Mouse (Mus musculus) testis, postnatal 10 days (tissue): ENCODE results near the gene Hist1h4d.

ENCODE experiments used
- DNase-seq: peaks from one replicate; pipeline ENCODE4 v3.0.0; 2021; ENCODE audit warnings: low spot score

The Hist1h4d gene

DNA sequence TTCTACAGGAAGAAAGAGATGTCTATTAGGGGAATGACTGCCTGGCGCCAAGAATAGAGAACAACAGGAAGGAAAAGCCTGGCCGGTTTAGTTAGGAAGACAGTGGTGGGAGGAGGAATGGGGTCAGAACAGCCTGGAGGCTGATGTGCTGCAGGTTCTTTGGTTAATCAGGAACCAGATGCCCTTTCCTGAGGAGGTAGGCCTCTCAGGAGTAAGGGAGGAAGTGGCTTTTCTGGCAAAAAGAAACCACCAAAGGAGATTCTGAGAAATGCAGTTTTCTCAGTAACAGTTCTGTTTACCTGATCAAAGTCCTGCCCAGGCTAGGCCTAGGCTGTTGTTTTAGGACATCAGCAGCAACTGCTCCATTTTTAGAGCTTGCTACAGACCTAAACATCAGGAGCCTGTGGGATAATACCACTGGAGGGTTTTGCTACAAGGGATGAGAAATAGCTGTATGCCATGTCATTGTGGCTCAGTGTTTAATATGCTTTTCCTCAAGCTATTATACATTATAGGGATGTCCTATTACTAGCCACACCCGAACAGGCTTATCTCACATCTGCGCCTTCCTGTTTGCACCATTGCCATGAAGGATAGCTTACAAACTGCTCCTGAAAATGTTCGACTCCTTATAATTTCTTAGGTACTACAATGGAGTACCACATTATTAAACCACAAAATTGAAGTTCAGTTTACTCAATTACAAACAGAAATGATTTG is 11.8 kb downstream of the Hist1h4d start:
- no peak for DNase-seq

DNA sequence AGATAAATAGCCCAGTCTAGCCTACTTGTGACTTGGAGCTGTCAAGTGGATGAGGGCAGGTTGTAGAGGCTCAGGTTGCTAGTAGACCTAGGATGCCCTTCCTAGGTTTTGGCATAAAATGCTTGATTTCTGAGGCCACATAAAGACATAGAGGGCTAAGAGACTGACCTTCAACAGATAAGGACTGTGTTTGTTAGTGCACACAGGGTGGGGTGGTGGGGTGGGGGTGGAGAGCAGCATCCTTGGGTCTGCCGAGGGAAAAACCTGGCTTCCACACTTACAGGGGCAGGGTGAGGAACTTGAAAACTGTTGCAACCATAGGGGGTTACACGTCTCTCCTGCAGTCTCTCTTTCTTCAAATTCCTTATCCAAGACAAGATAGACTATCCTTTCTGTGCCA is 13.8 kb downstream of the Hist1h4d start:
- DNase-seq: no peak

DNA sequence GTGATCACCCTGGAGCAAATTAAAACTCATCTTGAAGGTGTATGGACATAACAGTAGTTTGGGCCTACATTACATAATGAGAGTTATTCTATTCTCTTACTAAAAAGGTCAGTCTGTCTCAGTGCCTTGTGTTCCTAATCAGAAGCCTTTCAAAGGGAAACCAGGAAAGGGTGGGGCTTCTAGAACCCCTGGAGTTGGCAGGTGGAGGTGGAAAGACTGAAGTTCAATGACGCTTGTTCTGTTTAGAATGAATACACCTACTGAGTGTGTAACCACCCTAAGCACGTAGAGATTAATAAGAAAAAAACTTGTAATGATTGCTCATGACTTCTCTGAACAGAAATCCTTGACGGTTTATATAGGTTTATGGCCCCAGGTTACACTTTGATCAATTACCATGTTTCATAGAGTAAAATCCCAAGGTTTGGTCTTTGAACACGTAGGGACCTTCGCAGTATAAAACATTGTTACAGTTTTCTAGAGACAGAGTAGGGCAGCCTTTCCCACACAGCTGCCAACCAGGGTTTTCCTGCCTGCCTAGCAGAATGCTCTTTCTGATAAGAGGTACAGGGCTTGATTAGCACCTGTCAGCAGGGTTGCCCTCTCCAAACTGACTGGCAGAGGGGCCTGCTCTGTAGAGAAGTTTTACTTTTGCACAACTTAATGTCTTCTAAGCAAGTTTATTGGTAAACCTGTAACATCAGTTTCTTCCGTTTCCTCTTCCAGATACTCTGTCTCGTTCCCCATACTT is 14.4 kb downstream of the Hist1h4d start:
- DNase-seq: no peak

GRCm38 (mm10) chr13:23597957-23598356 is 16.6 kb downstream of the Hist1h4d start:
- peak; percentile 89 for DNase-seq

DNA sequence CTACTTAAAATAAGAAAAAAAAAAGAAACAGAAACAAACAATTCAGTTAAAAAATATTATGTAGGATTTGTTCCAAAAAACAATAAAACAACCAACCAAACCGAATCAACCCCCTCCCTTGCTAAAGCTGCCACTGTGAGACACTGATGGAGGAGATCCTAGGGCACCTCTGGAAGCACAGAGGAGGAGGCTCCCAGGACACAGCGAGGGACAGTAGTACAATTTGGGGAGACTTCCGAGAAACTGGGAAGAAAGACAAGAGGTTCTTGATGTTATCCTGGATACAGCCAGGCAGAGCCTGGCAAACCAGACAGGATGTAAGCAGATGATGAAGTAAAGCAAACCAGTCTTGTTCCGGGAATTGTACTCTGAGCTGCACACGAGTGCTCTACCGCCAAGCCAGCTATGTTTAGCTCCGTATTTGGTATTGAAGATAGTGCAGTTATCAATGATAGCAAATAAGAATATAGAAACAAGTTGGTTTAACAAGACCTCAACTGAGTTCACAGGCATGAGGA is 21.8 kb downstream of the Hist1h4d start:
- DNase-seq: no peak

- peak; percentile 12 for DNase-seq
Measured at GRCm38 (mm10) chr13:23604452-23604851, 23.1 kb downstream of the Hist1h4d start.

DNA sequence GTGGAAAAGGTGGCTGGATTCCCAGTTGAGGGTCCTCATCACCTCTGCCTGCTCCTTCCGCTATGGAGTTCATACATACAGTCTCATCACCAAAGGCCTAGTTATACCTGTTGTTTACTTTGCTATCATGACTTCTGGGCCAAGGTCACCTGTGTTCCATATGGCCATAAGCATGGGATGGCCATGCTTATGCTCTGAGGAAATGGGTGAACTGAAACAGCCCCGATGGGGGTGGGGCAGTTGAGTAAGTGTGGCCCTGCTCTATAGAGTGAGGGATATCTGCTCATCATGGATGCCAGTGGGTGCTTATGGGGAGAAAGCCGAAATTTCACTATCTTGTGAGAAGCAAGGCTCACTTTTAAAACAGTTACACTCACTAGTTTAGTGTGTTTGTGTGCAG is 23.7 kb downstream of the Hist1h4d start:
- peak; percentile 31 for DNase-seq

DNA sequence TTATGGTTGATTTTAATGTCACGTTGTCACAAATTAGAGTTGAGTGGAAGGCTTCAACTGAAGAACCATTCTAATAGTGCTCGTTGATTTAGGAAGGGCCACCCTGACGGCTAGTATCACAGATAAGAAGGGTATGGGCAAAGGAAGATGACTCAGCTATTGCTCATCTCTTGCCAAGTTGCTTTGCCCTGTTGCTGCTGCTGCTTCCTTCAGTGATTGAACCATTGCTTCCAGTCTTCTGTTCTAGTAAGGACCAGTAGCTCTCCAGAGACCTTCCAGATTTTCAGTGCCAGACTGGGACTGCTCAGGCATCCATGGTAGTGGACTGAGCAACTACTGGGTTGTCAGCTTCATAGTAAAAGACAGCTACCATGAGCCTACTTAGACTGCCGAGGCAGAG is 27.8 kb downstream of the Hist1h4d start:
- DNase-seq: peak; percentile 18

DNA sequence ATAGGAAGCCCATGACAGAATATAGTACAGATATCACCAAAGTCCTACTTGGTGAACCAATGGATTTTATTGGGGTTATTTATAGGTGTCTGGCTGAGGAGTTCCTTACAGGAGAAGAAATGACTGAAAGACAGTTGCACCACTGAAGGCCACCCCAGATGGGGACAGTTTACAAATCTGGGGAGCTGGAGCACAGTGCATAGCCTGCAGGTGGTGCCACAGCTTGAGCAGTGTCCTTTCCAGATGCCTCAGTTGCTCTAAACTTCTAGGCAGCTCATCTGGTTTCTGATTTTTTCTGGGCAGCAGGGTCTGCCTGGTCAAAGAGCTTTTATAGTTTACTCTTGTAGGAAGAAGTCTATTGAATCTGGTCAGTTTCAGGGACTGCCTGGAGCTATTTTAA is 28.4 kb downstream of the Hist1h4d start:
- peak; percentile 14 for DNase-seq

GRCm38 (mm10) chr13:23610393-23610792 is 29.0 kb downstream of the Hist1h4d start:
- DNase-seq: peak; percentile 6

DNA sequence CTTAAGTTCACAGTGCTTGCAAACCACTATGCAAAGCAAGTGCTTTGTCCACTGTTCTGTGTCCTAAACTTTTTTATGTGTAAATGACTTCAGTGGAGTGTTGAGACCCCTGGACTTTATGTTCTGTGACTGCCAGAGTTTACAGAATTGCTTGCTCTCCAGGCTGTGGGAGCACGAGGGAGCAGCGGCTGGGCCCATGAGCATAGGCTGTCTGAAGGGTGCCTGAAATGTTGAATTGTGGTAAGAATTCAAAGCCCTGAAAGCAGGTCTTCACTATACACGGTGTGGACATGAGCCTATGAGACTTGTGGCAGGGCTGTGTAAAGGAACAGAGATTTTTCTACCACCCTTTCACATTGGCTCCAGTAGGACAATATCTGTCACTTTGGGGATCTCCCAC is 30.2 kb downstream of the Hist1h4d start:
- DNase-seq: peak; percentile 6

DNA sequence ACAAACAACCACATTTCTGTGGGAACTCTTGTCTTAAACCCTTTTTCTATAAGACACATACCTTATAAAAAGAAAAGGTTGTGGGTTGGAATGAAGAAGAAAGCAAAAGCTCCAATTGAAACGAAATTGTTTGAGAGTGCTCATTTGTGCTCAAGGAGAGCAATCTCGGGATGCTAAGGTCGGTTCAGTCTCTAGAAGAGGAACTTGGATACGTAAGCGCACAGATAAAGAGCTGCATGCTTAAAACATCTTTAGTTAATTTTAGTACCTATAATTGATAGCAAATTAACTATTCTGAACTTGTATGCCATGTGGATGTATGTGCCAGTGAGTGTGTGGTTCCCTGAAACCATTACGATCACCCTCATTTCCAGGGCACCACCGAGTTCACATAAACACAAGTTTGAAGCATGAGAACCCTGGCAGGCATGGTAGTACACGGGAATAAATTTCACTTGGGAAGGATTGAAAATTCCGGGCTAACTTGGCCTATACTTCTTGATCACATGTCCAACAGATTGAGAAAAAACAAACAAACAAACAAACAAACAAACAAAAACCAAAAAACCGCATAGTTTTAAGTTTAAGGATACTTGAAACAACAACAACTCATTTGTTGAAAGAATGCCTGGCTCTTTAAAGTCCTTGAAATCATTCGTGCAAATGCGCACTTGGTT is 38.8 kb downstream of the Hist1h4d start:
- DNase-seq: no peak

DNA sequence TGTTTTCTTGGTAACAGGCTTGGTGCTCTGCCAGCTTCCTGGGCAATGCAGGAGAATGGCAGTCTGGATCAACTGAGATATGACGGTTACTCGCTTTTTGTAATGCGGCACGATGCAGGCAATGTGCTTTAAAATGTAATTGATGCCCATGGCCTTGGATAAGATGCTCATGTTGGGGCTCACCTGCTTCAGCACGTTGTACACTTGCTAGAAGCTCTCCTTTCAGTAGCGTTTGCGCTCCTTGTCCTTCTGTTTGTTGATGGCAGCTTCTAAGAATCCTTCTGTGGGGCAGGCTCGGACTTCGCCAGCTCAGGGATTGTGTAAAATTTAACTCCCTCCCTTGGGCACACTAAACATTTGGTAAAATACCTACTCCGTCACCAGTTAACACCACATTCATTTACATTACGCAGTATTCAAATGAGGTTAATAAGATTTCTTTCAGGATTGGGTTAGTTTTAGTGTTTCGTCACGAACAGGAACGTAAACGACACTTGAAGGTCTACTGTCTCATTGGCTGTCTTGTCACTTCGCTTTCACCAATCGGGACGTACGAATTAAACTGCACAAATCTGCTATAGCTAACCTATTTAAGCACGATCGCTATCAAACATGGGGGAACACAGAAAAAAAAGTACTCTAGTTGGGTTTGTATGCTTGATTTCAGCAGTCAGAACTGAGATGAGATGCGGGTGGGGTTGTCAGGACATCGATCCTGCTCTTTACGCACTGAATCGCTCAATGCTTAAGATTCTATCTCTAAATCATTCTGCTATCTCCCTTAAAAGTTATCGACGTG is 39.5 kb downstream of the Hist1h4d start, which contains the start of gene Hist1h2be:
Gene Hist1h2be, minus strand, starts transcription at position 392 of the 799 bp plus-strand sequence.
- peak; percentile 81 for DNase-seq

DNA sequence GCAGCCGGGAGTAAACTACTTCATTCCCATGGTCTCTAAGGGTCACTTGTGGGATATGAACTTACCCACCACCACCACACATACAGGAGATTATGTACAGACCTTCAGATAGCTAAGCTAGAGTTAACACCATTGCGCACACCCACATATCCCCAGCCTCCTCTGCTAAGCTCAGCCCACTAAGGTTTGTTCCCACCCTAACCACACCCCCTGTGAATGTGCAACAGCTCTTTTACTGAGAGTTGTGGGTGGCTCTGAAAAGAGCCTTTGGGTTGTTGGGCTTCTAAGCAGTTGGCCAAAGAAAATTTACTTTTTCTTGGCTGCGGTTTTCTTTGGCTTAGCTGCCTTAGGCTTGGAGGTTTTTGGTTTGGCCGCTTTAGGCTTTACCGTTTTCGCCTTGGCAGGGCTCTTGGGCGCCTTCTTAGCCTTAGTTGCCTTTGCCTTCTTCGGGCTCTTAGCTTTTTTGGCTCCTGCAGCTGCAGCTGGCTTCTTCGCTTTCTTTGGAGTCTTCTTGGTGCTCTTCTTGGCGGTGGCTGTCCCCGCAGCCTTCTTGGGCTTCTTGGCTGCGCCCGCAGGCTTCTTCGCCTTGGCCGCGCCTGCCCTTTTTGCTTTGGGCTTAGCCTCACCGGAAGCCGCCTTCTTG is 40.3 kb downstream of the Hist1h4d start:
- peak; percentile 75 for DNase-seq

DNA sequence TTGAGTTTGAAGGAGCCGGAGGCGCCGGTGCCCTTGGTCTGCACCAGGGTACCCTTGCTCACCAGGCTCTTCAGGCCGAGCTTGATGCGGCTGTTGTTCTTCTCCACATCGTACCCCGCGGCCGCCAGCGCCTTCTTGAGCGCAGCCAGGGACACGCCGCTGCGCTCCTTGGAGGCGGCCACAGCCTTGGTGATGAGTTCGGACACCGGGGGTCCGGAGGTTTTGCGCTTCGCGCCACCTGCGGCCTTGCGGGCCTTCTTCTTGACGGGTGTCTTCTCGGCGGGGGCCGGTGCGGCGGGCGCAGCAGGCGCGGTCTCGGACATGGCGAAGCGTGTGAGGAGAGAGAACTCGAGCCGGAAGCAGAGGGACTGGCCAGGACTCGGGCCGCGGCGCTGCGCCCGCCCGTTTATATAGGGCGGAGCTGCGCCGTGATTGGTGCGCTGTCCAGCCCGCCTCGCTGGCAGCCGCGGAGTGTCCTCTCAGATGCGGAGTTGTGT is 40.8 kb downstream of the Hist1h4d start, which contains the start of gene Hist1h1e:
Gene Hist1h1e, minus strand, starts transcription at position 384 of the 497 bp plus-strand sequence.
- DNase-seq: peak; percentile 93

DNA sequence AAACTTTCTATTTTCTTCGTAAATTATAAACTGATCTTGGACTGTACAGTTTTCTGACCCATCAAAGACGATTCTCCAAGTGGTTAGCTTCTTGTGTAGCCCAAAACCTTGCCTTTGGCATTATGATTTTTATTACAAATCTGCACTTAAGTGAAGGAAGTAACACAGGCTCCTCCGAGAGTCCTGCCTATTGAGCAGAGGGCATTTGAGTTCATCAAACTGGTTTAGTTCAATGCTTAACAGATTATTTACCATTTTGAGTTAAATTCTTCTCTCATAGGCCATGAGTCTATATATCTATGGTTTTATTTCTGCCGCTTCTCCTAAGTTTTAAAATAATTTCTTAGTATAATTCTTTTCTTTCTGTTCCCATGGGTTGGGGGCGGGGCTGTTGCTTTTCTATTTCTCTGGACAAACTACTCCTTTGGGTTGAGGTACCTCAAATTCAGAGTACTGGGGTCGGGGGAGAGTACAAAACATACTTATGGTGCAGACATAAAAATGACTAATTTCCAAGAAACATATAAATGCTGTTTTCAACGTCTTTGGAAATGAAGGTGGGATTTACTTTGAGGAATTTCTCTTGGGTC is 41.6 kb downstream of the Hist1h4d start:
- DNase-seq: peak; percentile 55

DNA sequence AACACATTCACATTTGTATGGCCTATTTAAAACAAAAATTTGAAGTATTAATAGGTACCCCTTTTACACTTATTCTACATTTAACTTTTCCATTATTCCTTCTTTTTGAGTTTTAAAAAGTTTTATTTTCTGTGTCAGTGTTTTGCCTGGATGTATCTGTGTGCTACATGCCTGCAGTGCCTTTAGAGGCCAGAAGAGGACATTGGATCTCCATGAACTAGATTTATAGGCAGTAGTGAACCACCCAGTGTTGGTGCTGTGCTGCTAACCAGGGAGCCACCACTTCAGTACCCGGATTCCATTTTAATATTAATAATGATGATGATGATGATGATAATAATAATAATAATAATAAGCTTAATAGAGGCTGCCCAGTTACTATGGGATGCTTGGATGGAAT is 49.3 kb downstream of the Hist1h4d start:
- no peak for DNase-seq
